Mouse (Mus musculus) thymus, adult 2 months (tissue): ENCODE results near the gene Sub1. TPM values are rescaled to one million over a fixed set of nuclear protein-coding genes. Genes with fewer than 3 reads are reported as not detected.

ENCODE experiments used
- DNase-seq: peaks from one replicate; pipeline ENCODE4 v3.0.0; 2021
- H3K27ac ChIP-seq: fragments of 200-500 bp; 2 replicates; pipeline ENCODE4 v1.5.1; 2012; ENCODE audit warnings: low read length, control low read depth; ENCODE audit not compliant: control insufficient read depth, insufficient read depth
- H3K27me3 ChIP-seq: fragments of 200-500 bp; 2 replicates; pipeline ENCODE4 v1.6.1; 2012; ENCODE audit warnings: mild to moderate bottlenecking, low read length, moderate library complexity, mixed read lengths; ENCODE audit not compliant: control insufficient read depth, insufficient read depth
- H3K36me3 ChIP-seq: fragments of 200-500 bp; 2 replicates; pipeline ENCODE4 v1.6.1; 2012; ENCODE audit warnings: mild to moderate bottlenecking, low read length, moderate library complexity; ENCODE audit not compliant: control insufficient read depth, insufficient read depth
- H3K4me1 ChIP-seq: fragments of 200-500 bp; replicated peaks from 2 replicates; pipeline ENCODE4 v1.6.1; 2012; ENCODE audit warnings: low read length; ENCODE audit not compliant: control insufficient read depth, insufficient read depth
- H3K4me3 ChIP-seq: fragments of 200-500 bp; 2 replicates; pipeline ENCODE4 v1.5.1; 2012; ENCODE audit warnings: mild to moderate bottlenecking, low read length, control low read depth, moderate library complexity; ENCODE audit not compliant: control insufficient read depth, insufficient read depth
- CTCF ChIP-seq: fragments of 200-500 bp; IDR thresholded peaks from 2 replicates; pipeline ENCODE4 v1.5.1; 2012; ENCODE audit warnings: mild to moderate bottlenecking, control low read depth, low read length, moderate library complexity, borderline replicate concordance; ENCODE audit not compliant: control insufficient read depth, poor library complexity, insufficient read depth; ENCODE audit errors: extremely low read depth
- POLR2A ChIP-seq: fragments of 200-500 bp; IDR thresholded peaks from 2 replicates; pipeline ENCODE4 v1.6.1; 2012; ENCODE audit warnings: mild to moderate bottlenecking, low read length, control low read depth, moderate library complexity; ENCODE audit not compliant: control insufficient read depth, poor library complexity, insufficient read depth; ENCODE audit errors: extremely low read depth
- WGBS: fragments of 180-500 bp; shearing (Covaris S2); methylation state at CpG from one replicate; pipeline ENCODE4 v1.1.7; 2018; 5-methylcytosine and 5-hydroxymethylcytosine counted together
- polyA plus RNA-seq: library from polyadenylated mRNA; depleted of rRNA; stranded (reverse); fragments of >200 nt; gene quantifications from 2 replicates; pipeline ENCODE4 v1.2.3, GENCODE M21; 2012

The Sub1 gene
- polyA plus RNA-seq, 1 experiment = 12.7 TPM

DNA sequence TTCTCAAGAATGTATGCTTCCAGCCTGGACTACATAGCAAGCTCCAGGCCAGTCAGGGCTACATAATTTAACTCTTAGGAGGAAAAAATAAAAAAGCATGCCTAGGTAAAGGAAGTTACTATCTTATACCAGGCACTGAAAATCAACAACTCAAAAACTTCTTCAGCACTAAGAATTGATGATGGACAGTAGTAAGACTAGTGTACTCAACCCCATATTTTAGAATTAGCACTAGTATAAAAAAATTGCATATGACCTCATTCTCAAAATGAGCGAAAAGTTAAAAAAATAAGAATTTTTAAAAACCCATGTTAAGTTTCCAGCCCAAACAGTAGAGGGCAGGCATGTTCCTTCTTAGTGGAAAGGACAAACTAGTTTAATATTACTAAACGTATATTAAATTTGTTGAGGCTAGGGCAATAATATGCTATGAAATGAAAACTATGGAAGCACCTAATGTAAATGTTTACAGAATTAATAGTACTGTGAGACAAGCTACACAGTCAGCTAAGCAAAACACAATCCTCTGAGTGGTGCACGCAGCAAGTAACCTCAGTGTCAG, 5.2 kb downstream of the Sub1 start:
- TF ChIP-seq CTCF (no peak), POLR2A (no peak)
- Histone ChIP-seq H3K4me3 (no peak overlapping the region), H3K27me3 (no peaks in the 10 kb centered on the region), H3K27ac (no peak overlapping the region), H3K36me3 (peaks cover 63% of the 10 kb centered on the region), H3K4me1 (peaks cover 5% of the 10 kb centered on the region)
- DNase-seq = no peak
- 79% methylated on average over 3 of the region's 3 CpGs for WGBS

DNA sequence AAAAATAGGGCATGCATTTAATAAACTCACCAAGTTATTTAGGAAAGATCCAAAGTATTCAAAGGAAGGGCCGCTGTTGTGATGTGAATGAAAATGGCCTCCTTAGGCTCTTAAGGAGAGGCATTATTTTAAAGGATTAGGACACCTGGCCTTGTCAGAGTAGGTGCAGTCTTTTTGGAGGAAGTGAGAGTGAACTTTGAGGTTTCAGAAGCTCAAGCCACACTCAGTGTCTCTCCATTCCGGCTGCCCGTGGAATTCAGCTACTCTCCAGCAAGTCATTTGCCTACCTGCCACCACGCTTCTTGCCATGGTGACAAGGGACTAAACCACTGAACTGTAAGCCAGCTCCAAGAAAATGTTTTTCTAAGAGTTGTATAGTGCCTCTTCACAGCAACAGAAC, 8.2 kb downstream of the Sub1 start:
- Histone ChIP-seq H3K27ac (no peak overlapping the region), H3K4me3 (no peak overlapping the region), H3K27me3 (no peaks in the 10 kb centered on the region), H3K36me3 (peaks cover 92% of the 10 kb centered on the region), H3K4me1 (no peaks in the 10 kb centered on the region)
- DNase-seq = no peak
- TF ChIP-seq POLR2A (no peak), CTCF (no peak)
- 91% methylated on average over 4 of the region's 4 CpGs for WGBS

DNA sequence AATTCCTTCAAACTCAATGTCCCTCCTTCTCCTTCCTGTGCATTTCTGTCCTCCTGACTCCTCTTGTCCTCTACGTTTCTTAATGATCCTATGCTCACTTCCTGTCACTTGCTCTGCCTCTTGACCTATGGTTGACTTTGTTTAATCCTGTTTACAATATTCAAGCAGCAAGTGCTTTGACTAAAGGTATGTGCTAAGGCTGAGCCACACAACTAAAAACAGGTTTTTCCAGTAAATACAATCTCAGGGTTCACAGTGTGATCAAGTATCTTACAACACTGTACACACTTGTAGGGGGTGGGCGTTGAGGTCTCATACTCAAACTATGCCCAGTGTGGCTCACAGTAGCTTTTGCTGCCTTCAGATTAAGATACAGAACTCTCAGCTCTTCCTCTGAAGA, 8.9 kb downstream of the Sub1 start:
- Histone ChIP-seq H3K27me3 (no peaks in the 10 kb centered on the region), H3K4me1 (no peaks in the 10 kb centered on the region), H3K4me3 (no peak overlapping the region), H3K27ac (no peak overlapping the region), H3K36me3 (peaks cover 92% of the 10 kb centered on the region)
- no peak for TF ChIP-seq POLR2A
- no peak for TF ChIP-seq CTCF
- WGBS = 86% methylated on average over 2 of the region's 2 CpGs
- no peak for DNase-seq

DNA sequence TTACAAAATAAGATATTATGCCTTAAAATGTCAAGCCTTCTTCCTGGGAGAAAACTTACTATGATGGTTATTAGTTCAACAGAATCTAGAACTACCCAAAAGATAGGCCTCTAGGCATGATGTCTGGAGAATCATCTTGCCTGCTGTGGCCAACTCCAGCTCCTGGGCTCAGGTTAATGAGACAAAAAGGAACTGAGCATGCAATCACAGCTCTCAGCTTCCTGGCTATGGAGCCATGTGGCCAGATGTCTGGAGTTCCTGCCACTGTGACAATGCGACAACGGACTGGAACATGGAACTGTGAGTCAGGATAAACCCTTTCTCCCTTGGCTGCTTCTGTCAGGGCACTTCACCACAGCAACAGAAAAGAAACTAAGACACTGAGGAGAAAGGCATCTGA, 14.8 kb downstream of the Sub1 start:
- WGBS = 93% methylated on average over 2 of the region's 2 CpGs
- no peak for DNase-seq

DNA sequence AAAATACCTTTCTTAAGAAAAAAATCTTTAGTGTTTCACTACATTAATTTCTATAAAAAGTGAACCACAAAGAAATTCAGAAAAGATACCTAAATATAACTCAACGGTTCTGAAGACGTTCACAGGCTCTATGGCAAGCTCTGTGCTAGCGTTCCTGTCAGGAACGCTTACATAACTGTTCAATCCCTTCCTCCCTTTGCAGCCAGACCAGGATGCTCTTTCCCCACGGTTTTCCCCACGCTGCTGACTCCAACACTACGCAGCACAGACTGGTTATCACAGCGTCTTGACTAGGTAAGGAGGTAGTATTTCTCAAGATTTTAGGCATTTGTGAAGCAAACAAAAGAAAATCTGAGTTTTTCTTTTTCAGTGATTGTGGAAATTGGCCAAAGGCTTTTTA, 15.3 kb downstream of the Sub1 start:
- no peaks in the 10 kb centered on the region for H3K27me3 ChIP-seq
- TF ChIP-seq CTCF (no peak), POLR2A (no peak)
- H3K27ac ChIP-seq = no peak overlapping the region
- H3K4me1 ChIP-seq = no peaks in the 10 kb centered on the region
- peaks cover 64% of the 10 kb centered on the region for H3K36me3 ChIP-seq
- WGBS = 94% methylated on average over 8 of the region's 8 CpGs
- H3K4me3 ChIP-seq = no peak overlapping the region
- no peak for DNase-seq

More for the DNA sequence above, 14.8 kb downstream of the Sub1 start:
- H3K36me3 ChIP-seq = peaks cover 68% of the 10 kb centered on the region
- no peak for TF ChIP-seq CTCF
- TF ChIP-seq POLR2A = no peak
- no peak overlapping the region for H3K4me3 ChIP-seq
- H3K4me1 ChIP-seq = no peaks in the 10 kb centered on the region
- H3K27ac ChIP-seq = no peak overlapping the region
- no peaks in the 10 kb centered on the region for H3K27me3 ChIP-seq

DNA sequence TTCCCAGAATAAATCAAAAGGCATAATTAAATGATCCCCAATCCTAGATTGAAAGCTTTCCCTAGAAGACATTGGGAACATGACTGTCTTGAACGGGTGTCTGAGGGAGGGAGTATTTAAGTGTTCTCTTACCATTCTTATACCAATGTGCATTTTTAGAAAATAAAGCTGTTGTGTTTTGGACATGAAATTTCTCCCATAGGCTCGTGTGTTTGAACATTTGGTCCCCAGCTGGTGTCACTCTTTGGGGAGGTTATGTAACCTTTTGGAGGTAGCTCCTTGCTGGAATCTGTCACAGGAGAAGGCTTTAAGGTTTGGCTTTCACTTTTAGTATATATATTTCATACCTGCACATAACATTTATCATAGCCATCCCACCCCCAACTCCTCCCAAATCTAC, 18.6 kb downstream of the Sub1 start:
- peaks cover 32% of the 10 kb centered on the region for H3K36me3 ChIP-seq

DNA sequence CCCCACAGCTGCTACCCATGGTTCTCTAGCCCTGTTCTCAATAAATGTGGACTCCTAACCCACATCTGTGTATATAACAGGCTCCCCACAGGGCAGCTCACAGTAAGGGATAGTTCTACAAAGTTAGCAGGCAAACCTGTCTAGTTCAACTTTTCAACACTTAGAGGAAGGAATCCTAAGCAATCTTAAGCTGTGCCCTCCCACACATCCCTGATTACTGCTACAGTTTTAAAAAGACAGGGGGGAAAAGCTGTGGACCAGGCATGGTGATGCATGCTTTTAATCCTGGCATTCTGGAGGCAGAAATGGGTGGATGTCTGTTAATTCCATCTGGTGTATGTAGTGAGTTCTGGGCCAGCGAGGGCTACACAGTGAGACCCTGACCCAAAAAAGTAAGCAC, 19.7 kb downstream of the Sub1 start:
- Histone ChIP-seq H3K4me3 (no peak overlapping the region), H3K27me3 (no peaks in the 10 kb centered on the region), H3K36me3 (peaks cover 21% of the 10 kb centered on the region), H3K27ac (no peak overlapping the region), H3K4me1 (no peaks in the 10 kb centered on the region)
- TF ChIP-seq CTCF (no peak), POLR2A (no peak)
- whole genome bisulfite sequencing = 97% methylated on average over 1 of the region's 1 CpGs
- no peak for DNase-seq

More for the DNA sequence above, 18.6 kb downstream of the Sub1 start:
- TF ChIP-seq POLR2A = no peak
- no peak for TF ChIP-seq CTCF
- WGBS = 94% methylated on average over 2 of the region's 2 CpGs
- no peaks in the 10 kb centered on the region for H3K4me1 ChIP-seq
- no peak overlapping the region for H3K4me3 ChIP-seq
- no peak overlapping the region for H3K27ac ChIP-seq
- no peaks in the 10 kb centered on the region for H3K27me3 ChIP-seq
- DNase-seq = no peak
